15 mouse cellular contexts compared by ENCODE assay signal in genomic region chr8:61722226-61722625, GRCm38 (mm10).
"Had no signal": no experiment of that assay in that cellular context is flagged by ENCODE, and none has a peak within 500 bp of the region (broad histone marks: within the 10 kb centered on the region; RNA-seq: fewer than 3 reads in every experiment).

No protein-coding gene starts in this region.

- H3K9ac ChIP-seq: neural tube, embryonic 15.5 days; stomach, embryonic 15.5 days had no signal

- H3K4me3 ChIP-seq: neural tube, embryonic 15.5 days; stomach, embryonic 15.5 days had no signal

- H3K27me3 ChIP-seq: neural tube, embryonic 15.5 days; stomach, embryonic 15.5 days had no signal

- H3K4me1 ChIP-seq: neural tube, embryonic 15.5 days had no signal

- H3K4me2 ChIP-seq: neural tube, embryonic 15.5 days; stomach, embryonic 15.5 days had no signal

- DNase-seq: retina, postnatal 1 day; right cerebral cortex, adult 18-20 months; right cerebral cortex, postnatal 14 days; right cerebral cortex, postnatal 25 days; right cerebral cortex, postnatal 4 days; spleen, adult 18-20 months; thymus, adult 18-20 months; thymus, adult 2 months; thymus, postnatal 14 days; thymus, postnatal 25 days; thymus, postnatal 36 days; thymus, postnatal 4 days had no signal

- H3K36me3 ChIP-seq: neural tube, embryonic 15.5 days had no signal

- H3K9me3 ChIP-seq: neural tube, embryonic 15.5 days; stomach, embryonic 15.5 days had no signal

- H3K27ac ChIP-seq: neural tube, embryonic 15.5 days; stomach, embryonic 15.5 days; stomach, postnatal 0 days had no signal
